Mouse (Mus musculus) gastrocnemius, postnatal 4 days (tissue): ENCODE results near the gene Abcf2. TPM values are rescaled to one million over a fixed set of nuclear protein-coding genes. Genes with fewer than 3 reads are reported as not detected.
"Not testable (repeated sequence)": the region's sequence is repeated elsewhere in the genome, so short reads cannot be mapped to it uniquely, and the experiment has no call there.

Experiments
- DNase-seq, 2 experiments: peaks; one replicate each; pipeline ENCODE4 v3.0.0; 2021 to 2022; ENCODE audit warnings: low spot score in 2 of 2, mixed read lengths in 2 of 2
- total RNA-seq, 2 experiments: library from RNA; stranded (reverse); gene quantifications; 2 replicates each; pipeline ENCODE4 v1.2.3; 2021

Abcf2 gene
- total RNA-seq, 2 experiments from 2014 or later: 60.6 to 61.0 TPM

DNA sequence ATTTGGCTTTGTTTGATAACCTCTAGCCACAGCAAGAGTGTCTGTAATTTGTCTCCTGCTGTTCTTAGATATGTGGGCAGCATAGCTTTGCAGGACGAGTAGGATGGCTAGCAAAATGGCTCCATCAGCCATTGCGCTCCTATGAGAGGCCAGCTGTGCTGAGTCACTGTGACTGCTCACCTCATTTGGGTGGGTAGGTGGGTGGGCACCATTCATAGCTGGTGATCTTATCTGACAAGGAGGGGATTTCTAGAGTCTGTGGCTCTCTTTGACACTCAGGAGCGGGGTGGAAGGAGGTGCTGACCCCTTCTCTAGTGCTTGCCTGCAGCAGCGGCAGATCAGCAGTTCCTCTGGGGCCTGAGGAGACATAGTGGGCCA, 9.9 kb upstream of the Abcf2 start:
- DNase-seq: no peak

GRCm38 (mm10) chr5:24586547-24587199, 9.4 kb upstream of the Abcf2 start, which contains the start of gene Chpf2:
Gene Chpf2 (plus strand): TSS chr5:24586741.
- DNase-seq: peak; percentile 51 to 79

DNA sequence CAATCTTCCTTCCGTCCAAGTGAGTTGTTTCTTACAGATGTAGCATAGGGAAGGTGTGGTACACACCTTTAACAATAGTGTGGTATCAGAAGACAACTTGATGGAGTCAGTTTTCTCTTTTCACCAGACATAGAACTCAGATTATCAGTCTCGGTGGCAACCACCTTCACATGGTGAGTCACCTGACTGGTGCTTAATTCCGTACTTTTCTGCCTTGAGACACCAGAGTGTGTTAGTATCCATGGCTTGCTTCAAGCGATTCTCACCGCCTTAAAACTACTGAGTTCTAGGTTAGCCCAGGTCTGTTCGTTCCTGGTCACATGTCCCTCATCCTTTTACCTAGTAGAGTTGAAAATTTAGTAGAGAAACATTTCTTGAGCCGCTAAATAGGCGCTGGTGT, 8.8 kb upstream of the Abcf2 start:
- no peak for DNase-seq

GRCm38 (mm10) chr5:24578109-24578963, 1.1 kb upstream of the Abcf2 start:
- no peak for DNase-seq

DNA sequence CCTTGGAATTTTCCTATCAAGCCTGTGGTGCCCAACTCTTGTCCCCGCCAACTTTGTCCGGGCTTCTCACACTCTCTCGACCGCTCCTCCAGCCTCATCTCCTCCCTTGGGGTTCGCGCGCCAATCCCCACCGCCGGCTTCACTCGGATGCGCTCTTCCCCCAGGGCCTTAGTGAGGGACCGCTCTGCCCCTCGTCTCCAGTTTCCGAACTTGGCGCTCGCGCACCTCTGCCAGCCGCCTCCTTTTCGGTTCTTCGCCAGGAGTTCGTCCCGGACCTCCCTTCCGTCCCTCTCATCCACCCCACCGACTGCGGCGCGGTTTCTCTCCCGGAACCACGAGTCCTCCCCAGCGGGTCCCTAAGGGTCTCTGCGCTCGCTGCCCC, 475 bp downstream of the Abcf2 start:
- peak in 1 of 2 experiments; percentile 47 for DNase-seq

DNA sequence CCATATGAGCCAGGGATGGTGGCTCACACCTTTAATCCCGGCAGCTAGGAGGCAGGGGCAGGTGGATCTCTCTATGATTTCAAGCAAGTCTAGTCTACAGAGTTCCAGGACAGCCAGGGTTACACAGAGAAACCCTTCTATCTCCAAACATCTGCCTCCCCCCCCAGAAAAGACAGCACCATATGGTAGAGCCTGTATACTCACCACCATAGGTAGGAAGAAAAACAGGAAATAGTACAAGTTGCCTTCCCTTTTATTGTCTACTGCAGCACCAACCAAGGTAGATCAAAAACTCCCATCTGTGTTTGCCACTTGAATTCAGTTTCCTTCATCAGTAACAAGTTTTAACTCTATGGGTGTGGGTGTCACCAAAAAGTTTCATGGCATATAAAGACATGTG, 1.3 kb downstream of the Abcf2 start:
- no peak for DNase-seq

DNA sequence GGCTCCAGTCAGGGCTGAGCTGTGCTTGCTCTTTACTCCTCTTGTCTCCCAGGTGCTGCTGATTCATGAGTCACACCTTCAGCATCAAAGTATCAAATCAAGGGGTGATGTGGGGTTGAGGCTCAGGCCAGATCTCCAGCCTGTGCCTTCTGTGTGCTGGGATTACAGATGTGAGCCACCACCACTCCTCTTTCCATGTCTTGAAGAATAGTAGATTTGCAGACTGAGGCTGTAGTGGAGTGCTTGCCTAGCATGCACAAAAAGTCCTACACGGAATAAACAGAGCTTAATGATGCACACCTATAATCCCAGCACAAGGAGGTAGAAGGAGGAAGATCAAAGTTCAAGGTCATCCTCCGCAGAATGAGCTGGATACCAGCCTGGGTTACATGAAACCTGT, 20.6 kb downstream of the Abcf2 start, which contains the start of gene 4931409K22Rik:
Gene 4931409K22Rik (minus strand): TSS at position 101 of the 400 bp plus-strand sequence.
- DNase-seq: no peak

DNA sequence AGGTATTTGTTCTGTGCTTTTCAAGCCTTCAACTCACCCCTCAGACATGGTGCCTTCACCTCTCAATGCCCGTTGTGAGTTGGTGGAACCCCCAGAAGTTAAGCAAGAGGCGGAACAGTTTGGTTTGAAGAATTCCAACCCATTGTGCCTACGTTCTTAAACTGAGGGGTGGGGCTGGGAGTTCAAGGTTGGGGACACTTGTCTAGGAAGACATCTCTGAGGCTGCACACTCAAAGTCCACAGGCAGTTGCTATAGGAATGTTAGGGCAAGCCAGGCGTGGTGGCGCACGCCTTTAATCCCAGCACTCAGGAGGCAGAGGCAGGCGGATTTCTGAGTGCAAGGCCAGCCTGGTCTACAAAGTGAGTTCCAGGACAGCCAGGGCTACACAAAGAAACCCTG, 21.9 kb downstream of the Abcf2 start:
- DNase-seq: not testable (repeated sequence)

DNA sequence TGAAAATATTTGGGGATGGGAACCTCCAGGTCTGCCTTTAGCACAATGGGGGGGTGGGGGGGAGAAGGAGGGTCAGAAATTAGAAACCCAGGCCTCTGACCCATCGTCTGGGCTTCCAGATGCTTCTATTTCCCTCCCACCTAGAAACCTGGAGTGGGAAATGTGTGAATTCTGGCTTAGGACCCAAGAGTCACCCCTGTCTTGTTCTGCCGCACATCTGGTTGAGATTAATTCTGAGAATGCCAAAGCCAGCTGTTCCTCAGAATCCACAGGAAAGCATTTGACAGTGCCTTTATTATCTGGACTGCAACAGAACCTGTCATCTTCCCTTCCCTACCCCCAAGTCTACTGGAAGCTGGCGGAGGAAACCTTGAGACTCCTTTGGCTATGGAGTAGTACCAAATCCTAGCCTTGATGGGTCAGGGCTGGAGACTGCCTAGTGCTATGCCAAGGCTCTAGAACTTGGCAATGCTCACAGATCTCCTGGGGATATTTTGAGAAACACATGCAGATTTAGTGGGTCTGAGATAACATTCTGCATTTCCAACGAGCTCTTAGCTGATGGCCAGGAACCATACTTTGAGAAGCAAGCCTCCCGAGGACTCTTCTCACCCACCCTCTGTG, 23.5 kb downstream of the Abcf2 start:
- DNase-seq: no peak

DNA sequence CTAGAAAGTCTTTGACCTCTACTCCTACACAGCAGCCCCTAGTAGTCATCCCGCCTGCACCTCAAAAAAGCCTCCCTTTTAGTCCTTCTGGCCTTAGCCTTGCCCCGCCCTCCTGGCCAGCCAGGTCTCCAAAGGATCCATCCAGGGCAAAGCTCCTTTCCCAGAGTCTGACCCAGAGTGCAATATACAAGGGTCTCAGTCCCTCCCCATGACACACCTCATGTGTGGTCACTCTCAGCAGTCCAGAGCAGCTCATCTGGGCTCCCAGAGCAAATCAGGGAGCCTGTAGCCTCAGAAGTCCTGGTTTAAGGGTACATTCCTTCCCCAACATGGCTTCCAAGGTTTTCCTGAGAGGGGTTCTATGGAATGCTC, 26.0 kb downstream of the Abcf2 start:
- no peak for DNase-seq

GRCm38 (mm10) chr5:24550598-24551316, 26.5 kb downstream of the Abcf2 start:
- DNase-seq: peak in 1 of 2 experiments; percentile 64

- no peak for DNase-seq
These were observed 34.6 kb downstream of the Abcf2 start for GRCm38 (mm10) chr5:24542643-24543042.

DNA sequence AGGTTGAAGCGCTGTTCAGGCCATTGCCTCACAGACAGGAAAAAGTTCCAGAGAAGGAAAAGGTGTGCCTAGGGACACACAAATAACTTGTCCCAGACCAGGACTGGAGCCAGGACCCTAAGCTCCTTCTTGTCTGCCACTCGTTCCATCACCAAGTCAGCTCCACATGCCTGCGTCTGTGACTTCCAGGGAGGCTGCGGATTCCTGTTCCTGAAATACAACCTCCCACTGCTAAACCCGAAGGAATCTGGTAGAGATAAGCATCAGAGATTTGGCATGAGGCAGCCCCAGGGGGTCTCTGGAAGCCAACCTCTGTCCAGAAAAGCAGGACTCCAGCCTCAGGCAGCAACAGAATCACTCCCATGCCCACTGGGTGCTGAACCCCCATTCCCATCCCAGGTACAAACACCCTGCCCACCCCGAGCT, 36.1 kb downstream of the Abcf2 start:
- DNase-seq: no peak

GRCm38 (mm10) chr5:24540387-24541143, 36.7 kb downstream of the Abcf2 start, which contains the start of gene Asb10:
Gene Asb10 (minus strand): TSS chr5:24540978.
- DNase-seq: peak; percentile 52 to 78

- no peak for DNase-seq
These were observed 37.5 kb downstream of the Abcf2 start for GRCm38 (mm10) chr5:24539571-24540296.

- peak in 1 of 2 experiments; percentile 71 for DNase-seq
These were observed 39.6 kb downstream of the Abcf2 start for GRCm38 (mm10) chr5:24537618-24538017.

DNA sequence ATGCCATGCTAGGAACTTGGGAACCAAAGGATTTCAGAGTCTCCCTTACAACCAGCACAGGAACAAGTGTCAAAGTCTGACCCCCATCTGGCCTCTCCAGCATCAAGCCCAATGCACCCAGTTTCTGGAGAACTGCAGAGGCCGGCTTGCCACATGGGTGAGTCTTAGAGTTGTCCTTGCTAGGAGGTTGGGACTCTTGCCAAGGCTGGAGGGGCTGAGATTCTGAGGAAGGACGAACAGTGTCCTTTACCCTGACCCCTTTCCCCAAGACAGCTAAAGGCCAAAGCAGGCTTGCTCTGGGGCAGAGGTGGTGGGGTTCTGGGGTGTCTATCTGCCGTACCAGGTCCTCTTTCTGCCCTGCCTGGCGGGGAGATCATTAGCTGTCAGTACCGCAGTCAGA, 40.8 kb downstream of the Abcf2 start:
- no peak for DNase-seq

DNA sequence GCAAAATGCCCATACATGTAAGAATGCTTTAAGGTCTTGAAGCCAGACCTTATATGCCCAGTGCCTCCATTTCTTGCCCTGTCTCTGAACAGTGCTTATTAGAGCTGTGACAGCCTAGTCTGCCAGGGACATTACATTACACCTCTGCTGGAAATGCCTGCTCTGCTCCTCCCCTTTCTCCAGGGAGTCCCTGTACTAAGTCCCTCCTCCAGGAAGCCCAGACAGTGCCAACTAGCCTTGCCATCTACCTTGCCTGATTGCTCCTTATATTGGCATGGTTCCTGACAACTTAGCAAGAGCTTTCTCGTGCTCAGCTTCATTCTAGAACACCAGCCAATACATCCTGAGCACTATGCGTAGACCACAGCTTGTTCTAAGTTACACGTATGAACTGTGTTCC, 41.5 kb downstream of the Abcf2 start:
- DNase-seq: no peak

DNA sequence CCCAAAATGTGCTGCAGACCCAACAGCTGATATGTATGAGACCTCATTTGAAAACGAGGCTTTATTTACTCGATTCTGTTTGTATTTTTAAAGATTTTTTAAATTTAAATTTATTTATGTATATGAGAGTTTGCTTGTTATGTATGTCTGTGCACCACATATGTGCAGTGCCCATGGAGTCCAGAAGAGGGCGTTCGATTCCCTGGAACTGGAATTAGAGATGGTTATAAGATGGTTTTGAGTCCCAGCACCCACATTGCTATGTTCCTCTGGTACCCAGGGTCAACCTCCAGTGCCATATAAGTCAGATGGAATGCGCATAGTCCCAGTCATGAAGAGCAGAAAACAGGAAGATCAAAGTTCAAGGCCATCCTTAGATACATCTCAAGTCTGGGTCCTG, 43.0 kb downstream of the Abcf2 start:
- no peak for DNase-seq

GRCm38 (mm10) chr5:24533391-24533790, 43.9 kb downstream of the Abcf2 start:
- DNase-seq: no peak
